Mouse (Mus musculus) CH12.LX (cell line): ENCODE data around the gene Ppt2. TPM values are rescaled to one million over a fixed set of nuclear protein-coding genes. Genes with fewer than 3 reads are reported as not detected.

ENCODE experiments used
- DNase-seq: peaks from one replicate; pipeline ENCODE4 v3.0.0-alpha.2; 2013; ENCODE audit errors: extremely low read depth
- H3K27ac ChIP-seq: 2 replicates; pipeline ENCODE4 v1.5.1; 2012; ENCODE audit warnings: low read depth, mild to moderate bottlenecking, control low read depth, moderate library complexity; ENCODE audit not compliant: insufficient read depth
- H3K27me3 ChIP-seq: replicated peaks from 2 replicates; pipeline ENCODE3; 2012; ENCODE audit warnings: inconsistent platforms
- H3K36me3 ChIP-seq, 2 experiments: replicated peaks in 1 of 2; 2 replicates each; pipeline versions ENCODE3 to v1.6.1; 2012; ENCODE audit warnings: inconsistent platforms in 1 of 2, low read length in 1 of 2, mild to moderate bottlenecking in 1 of 2, mixed read lengths in 1 of 2, moderate library complexity in 1 of 2; ENCODE audit not compliant: control insufficient read depth in 1 of 2, insufficient read depth in 1 of 2
- H3K4me1 ChIP-seq, 2 experiments: 2 replicates each; pipeline ENCODE4 v1.6.1; 2012; ENCODE audit warnings: inconsistent platforms in 1 of 2, moderate library complexity in 1 of 2; ENCODE audit not compliant: insufficient read depth in 2 of 2, control insufficient read depth in 1 of 2
- H3K4me2 ChIP-seq: 2 replicates; pipeline ENCODE4 v1.6.1; 2012; ENCODE audit warnings: low read depth, mild to moderate bottlenecking, control low read depth; ENCODE audit not compliant: poor library complexity, insufficient read depth, severe bottlenecking
- H3K4me3 ChIP-seq, 3 experiments: fragments of 150-350 bp in 1 of 3; sonication (generic) in 1 of 3; replicated peaks in 1 of 3; 2 replicates each; pipeline versions ENCODE3 to v1.5.1; 2011 to 2012; ENCODE audit warnings: low read depth in 2 of 3, low read length in 2 of 3, mild to moderate bottlenecking in 2 of 3, moderate library complexity in 2 of 3, control low read depth in 1 of 3, improper control_type of control experiment in 1 of 3, inconsistent platforms in 1 of 3, mixed read lengths in 1 of 3; ENCODE audit not compliant: poor library complexity in 1 of 3
- H3K79me2 ChIP-seq: replicated peaks from 2 replicates; pipeline ENCODE4 v1.6.1; 2012; ENCODE audit warnings: mild to moderate bottlenecking, moderate library complexity; ENCODE audit not compliant: control insufficient read depth, poor library complexity, insufficient read depth, severe bottlenecking; ENCODE audit errors: extremely low read depth
- H3K9ac ChIP-seq: 2 replicates; pipeline ENCODE4 v1.6.1; 2012; ENCODE audit warnings: low read depth, mild to moderate bottlenecking, control low read depth, moderate library complexity; ENCODE audit not compliant: insufficient read depth
- H3K9me3 ChIP-seq: replicated peaks from 2 replicates; pipeline ENCODE3; 2012; ENCODE audit warnings: low read length, inconsistent platforms, mixed read lengths
- BHLHE40 ChIP-seq: IDR thresholded peaks from 2 replicates; pipeline ENCODE4 v1.6.1; 2011; ENCODE audit warnings: mild to moderate bottlenecking, low read depth, low read length, improper control_type of control experiment
- CHD1 ChIP-seq: IDR thresholded peaks from 2 replicates; pipeline ENCODE4 v1.6.1; 2012; ENCODE audit warnings: low read depth, low read length, improper control_type of control experiment, inconsistent platforms
- CHD2 ChIP-seq: IDR thresholded peaks from 2 replicates; pipeline ENCODE4 v1.6.1; 2011; ENCODE audit warnings: low read length, improper control_type of control experiment
- E2F4 ChIP-seq: IDR thresholded peaks from 2 replicates; pipeline ENCODE4 v1.6.1; 2011; ENCODE audit warnings: low read depth, low read length, improper control_type of control experiment; ENCODE audit not compliant: insufficient replicate concordance
- ELF1 ChIP-seq: IDR thresholded peaks from 2 replicates; pipeline ENCODE4 v1.6.1; 2014; ENCODE audit warnings: low read depth, mild to moderate bottlenecking, inconsistent platforms, low read length, improper control_type of control experiment
- EP300 ChIP-seq: IDR thresholded peaks from 2 replicates; pipeline ENCODE4 v1.6.1; 2011; ENCODE audit warnings: low read length, improper control_type of control experiment
- GABPA ChIP-seq: IDR thresholded peaks from 2 replicates; pipeline ENCODE4 v1.6.1; 2012; ENCODE audit warnings: low read depth, low read length, improper control_type of control experiment, inconsistent platforms; ENCODE audit not compliant: insufficient replicate concordance
- JUND ChIP-seq: conservative IDR thresholded peaks from 2 replicates; pipeline ENCODE4 v1.6.1; 2011; ENCODE audit warnings: low read depth, low read length, improper control_type of control experiment
- KAT2A ChIP-seq: IDR thresholded peaks from 2 replicates; pipeline ENCODE4 v1.6.1; 2012; ENCODE audit warnings: low read length, improper control_type of control experiment, inconsistent platforms; ENCODE audit not compliant: insufficient replicate concordance
- MAFK ChIP-seq: IDR thresholded peaks from 2 replicates; pipeline ENCODE4 v1.6.1; 2011; ENCODE audit warnings: low read length, improper control_type of control experiment; ENCODE audit not compliant: insufficient replicate concordance
- MAX ChIP-seq: IDR thresholded peaks from 2 replicates; pipeline ENCODE4 v1.6.1; 2011; ENCODE audit warnings: low read length, improper control_type of control experiment
- MEF2A ChIP-seq: IDR thresholded peaks from 2 replicates; pipeline ENCODE4 v1.6.1; 2014; ENCODE audit warnings: low read depth, mild to moderate bottlenecking, inconsistent platforms, low read length, improper control_type of control experiment, borderline replicate concordance
- MYC ChIP-seq: IDR thresholded peaks from 2 replicates; pipeline ENCODE4 v1.6.1; 2011; ENCODE audit warnings: low read depth, mild to moderate bottlenecking, improper control_type of control experiment, low read length
- POLR2AphosphoS2 ChIP-seq: IDR thresholded peaks from 2 replicates; pipeline ENCODE4 v1.6.1; 2011; ENCODE audit warnings: low read depth, low read length, improper control_type of control experiment
- RAD21 ChIP-seq: IDR thresholded peaks from 2 replicates; pipeline ENCODE4 v1.6.1; 2011; ENCODE audit warnings: low read depth, mild to moderate bottlenecking, low read length, improper control_type of control experiment, moderate library complexity
- RCOR1 ChIP-seq: conservative IDR thresholded peaks from 2 replicates; pipeline ENCODE4 v1.6.1; 2012; ENCODE audit warnings: low read depth, mild to moderate bottlenecking, inconsistent platforms, low read length, improper control_type of control experiment
- SMC3 ChIP-seq: IDR thresholded peaks from 2 replicates; pipeline ENCODE4 v1.6.1; 2011; ENCODE audit warnings: low read depth, low read length, improper control_type of control experiment
- TBP ChIP-seq: conservative IDR thresholded peaks from 2 replicates; pipeline ENCODE4 v1.6.1; 2011; ENCODE audit warnings: low read depth, low read length, improper control_type of control experiment
- USF2 ChIP-seq: conservative IDR thresholded peaks from 2 replicates; pipeline ENCODE4 v1.6.1; 2011; ENCODE audit warnings: low read depth, low read length, improper control_type of control experiment
- ZC3H11A ChIP-seq: IDR thresholded peaks from 2 replicates; pipeline ENCODE4 v1.6.1; 2012; ENCODE audit warnings: low read depth, mild to moderate bottlenecking, inconsistent platforms, low read length, improper control_type of control experiment
- ZKSCAN1 ChIP-seq: IDR thresholded peaks from 2 replicates; pipeline ENCODE4 v1.6.1; 2012; ENCODE audit warnings: low read depth, inconsistent platforms, low read length, improper control_type of control experiment, borderline replicate concordance
- ZNF384 ChIP-seq: IDR thresholded peaks from 2 replicates; pipeline ENCODE4 v1.6.1; 2012; ENCODE audit warnings: low read depth, low read length, improper control_type of control experiment, inconsistent platforms
- dilution Hi-C: fragments of 300-500 bp; cut with MboI; formaldehyde crosslinking; loops from 2 replicates; pipeline ENCODE4 v1.14.3; 2020; ENCODE audit warnings: low sequenced_read_pairs; ENCODE audit not compliant: extremely low pct_unique_long_range_greater_than_20kb, extremely low pct_ligation_motif_present
- in situ Hi-C: fragments of 300-500 bp; cut with MboI; formaldehyde crosslinking; loops from 3 replicates; pipeline ENCODE4 v1.14.3; 2019; ENCODE audit warnings: low sequenced_read_pairs, low pct_ligation_motif_present, low pct_unique_long_range_greater_than_20kb, mixed read lengths
- polyA plus RNA-seq: library from polyadenylated mRNA; unstranded; fragments of >175 nt; gene quantifications from 2 replicates; pipeline ENCODE4 v1.2.1, GENCODE M21; 2012; ENCODE audit warnings: low read depth; ENCODE audit not compliant: insufficient read length
- total RNA-seq, 2 experiments: library from RNA; depleted of rRNA; stranded (reverse); fragments of 300-350 nt in 1 of 2; fragments of >200 nt in 1 of 2; gene quantifications; 2 replicates each; pipeline ENCODE4 v1.2.3; 2012 to 2014

The Ppt2 gene
- total and polyA plus RNA-seq, 3 experiments: 0.84 to 1.9 TPM; not detected in 1

- TF ChIP-seq USF2 (peak; percentile 95), BHLHE40 (peak; percentile 85), SMC3 (no peak), JUND (no peak), ZKSCAN1 (no peak), MAFK (no peak), KAT2A (peak; percentile 95; the same call in 1 of the 2 replicates), POLR2AphosphoS2 (no peak; the same call in 1 of the 2 replicates), ZC3H11A (no peak), ELF1 (peak; percentile 98), MEF2A (peak; percentile 65; the same call in 1 of the 2 replicates)
These were observed 18.8 kb upstream of the Ppt2 start, which contains the start of gene Atf6b (continued) for GRCm38 (mm10) chr17:34646906-34647787.

GRCm38 (mm10) chr17:34645831-34646511 lies 17.7 kb upstream of the Ppt2 start:
- Histone ChIP-seq H3K9ac (no peak overlapping the region), H3K4me3 (no peak overlapping the region), H3K9me3 (no peaks in the 10 kb centered on the region), H3K79me2 (no peaks in the 10 kb centered on the region; the same call in 1 of the 2 replicates), H3K4me2 (no peak overlapping the region), H3K27ac (no peak overlapping the region), H3K36me3 (peaks cover 15 to 36% of the 10 kb centered on the region in 2 experiments), H3K27me3 (peaks cover 28% of the 10 kb centered on the region), H3K4me1 (peaks cover 16 to 48% of the 10 kb centered on the region in 2 experiments)
- TF ChIP-seq MYC (no peak), BHLHE40 (no peak), ZNF384 (no peak), GABPA (no peak), EP300 (no peak), USF2 (no peak), TBP (no peak), ZC3H11A (no peak), MAX (no peak), RAD21 (no peak), MEF2A (no peak), CHD2 (no peak), RCOR1 (no peak), E2F4 (no peak), KAT2A (no peak), CHD1 (no peak)
- dilution Hi-C loops: no loop called here
- in situ Hi-C loops: no loop called here
- DNase-seq: no peak
